Mouse (Mus musculus): Measurements from ENCODE around the gene 5330417H12Rik.

GRCm38 (mm10) chr7:107661843-107662281, 36.9 kb upstream of the 5330417H12Rik start:
- no peak for TF ChIP-seq POLR2A (IDR thresholded peaks at IDR 0.05; ENCODE audit: borderline replicate concordance, extremely low read depth, insufficient read depth, insufficient read length, poor library complexity, severe bottlenecking)
- no peak for TF ChIP-seq CTCF (IDR thresholded peaks at IDR 0.05; ENCODE audit: borderline replicate concordance, extremely low read depth, insufficient read depth, insufficient read length)
